Mouse (Mus musculus): ENCODE measurements around the gene Urgcp. TPM values are rescaled to one million over a fixed set of nuclear protein-coding genes. Genes with fewer than 3 reads are reported as not detected.

Urgcp gene
- polyA plus RNA-seq, 1 experiment: 6.3 TPM

DNA sequence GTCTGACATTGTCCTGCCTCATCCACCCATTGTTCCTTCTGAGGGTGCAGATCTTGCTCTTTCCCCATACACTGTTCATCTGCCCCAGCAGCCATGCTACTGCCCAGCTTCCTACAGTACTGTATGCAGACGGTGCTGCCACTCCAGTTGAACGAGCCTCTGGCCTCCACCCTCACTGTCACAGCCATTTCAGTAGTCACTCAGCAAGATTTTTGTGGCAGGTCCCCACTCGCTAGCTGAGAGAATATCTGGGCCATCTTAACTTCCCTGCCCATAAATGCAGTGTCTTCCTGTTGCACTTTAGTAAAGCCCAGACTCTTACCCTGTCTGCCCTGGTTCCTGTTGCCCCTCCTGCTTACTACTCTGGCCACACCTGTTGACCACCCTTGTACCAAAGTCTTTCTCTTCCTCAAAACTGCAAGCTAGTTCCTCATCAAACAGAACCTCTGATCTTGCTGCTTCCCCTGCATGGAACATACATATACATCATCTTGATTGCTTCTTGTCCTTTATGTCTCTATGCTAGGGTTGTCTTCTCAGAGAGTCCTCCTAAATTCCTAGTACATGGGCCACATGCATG lies 27.7 kb upstream of the Urgcp start:
- peak overlapping the region; percentile 100 for H3K27ac ChIP-seq (ENCODE audit: control insufficient read depth, insufficient read depth, low read depth, low read length, poor library complexity)
- H3K4me1 ChIP-seq (ENCODE audit: control insufficient read depth, insufficient read depth, low read length): peaks cover 8% of the 10 kb centered on the region
- peak overlapping the region; percentile 93 for H3K4me3 ChIP-seq (replicated peaks; ENCODE audit: control insufficient read depth, low read depth, low read length)
- no peak for TF ChIP-seq POLR2A (IDR thresholded peaks at IDR 0.05; ENCODE audit: borderline replicate concordance, control insufficient read depth, low read depth, low read length)
- TF ChIP-seq CTCF (IDR thresholded peaks at IDR 0.05; ENCODE audit: control insufficient read depth, insufficient read depth, low read length): no peak
- 5% methylated on average over 3 of the region's 3 CpGs for WGBS

DNA sequence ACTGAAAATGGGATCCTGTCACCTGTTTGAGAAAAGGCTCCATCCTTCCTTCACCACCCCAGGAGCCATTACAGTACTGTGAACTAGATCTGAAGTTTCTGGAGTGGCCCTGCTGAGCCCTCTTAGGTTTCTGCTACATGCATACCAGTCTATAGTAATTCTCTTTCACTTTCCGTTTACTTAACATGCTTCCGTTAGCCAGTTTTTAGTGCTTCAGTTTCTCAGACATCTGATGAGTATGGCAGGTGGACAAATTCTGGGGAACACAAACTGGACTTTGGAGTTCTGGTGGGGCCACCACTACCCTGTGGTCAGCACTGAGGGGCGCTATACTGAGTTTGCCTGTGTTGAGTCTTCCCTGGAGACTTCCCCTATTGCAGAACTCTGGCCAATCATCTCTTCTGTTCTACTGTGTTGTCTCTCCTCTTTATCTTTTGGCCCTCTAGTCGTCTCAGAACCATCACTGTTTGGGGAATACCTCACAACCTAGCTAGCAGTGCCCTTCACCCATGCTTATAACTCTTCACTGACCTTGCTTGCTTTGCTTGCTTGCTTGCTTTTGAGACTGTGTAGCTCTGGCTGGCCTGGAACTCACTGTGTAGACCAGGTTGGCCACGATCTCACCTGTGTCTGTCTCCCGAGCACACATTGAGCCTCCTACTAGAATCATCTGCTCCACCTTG lies 27.0 kb upstream of the Urgcp start:
- Histone ChIP-seq H3K27ac (ENCODE audit: control insufficient read depth, insufficient read depth, low read depth, low read length, poor library complexity) (peak overlapping the region; percentile 100), H3K4me1 (ENCODE audit: control insufficient read depth, insufficient read depth, low read length) (peaks cover 8% of the 10 kb centered on the region), H3K4me3 (replicated peaks; ENCODE audit: control insufficient read depth, low read depth, low read length) (peak overlapping the region; percentile 93)
- TF ChIP-seq CTCF (IDR thresholded peaks at IDR 0.05; ENCODE audit: control insufficient read depth, insufficient read depth, low read length) (peak; percentile 53; the same call in 1 of the 2 replicates), POLR2A (IDR thresholded peaks at IDR 0.05; ENCODE audit: borderline replicate concordance, control insufficient read depth, low read depth, low read length) (no peak)
- WGBS: 23% methylated on average over 6 of the region's 6 CpGs

DNA sequence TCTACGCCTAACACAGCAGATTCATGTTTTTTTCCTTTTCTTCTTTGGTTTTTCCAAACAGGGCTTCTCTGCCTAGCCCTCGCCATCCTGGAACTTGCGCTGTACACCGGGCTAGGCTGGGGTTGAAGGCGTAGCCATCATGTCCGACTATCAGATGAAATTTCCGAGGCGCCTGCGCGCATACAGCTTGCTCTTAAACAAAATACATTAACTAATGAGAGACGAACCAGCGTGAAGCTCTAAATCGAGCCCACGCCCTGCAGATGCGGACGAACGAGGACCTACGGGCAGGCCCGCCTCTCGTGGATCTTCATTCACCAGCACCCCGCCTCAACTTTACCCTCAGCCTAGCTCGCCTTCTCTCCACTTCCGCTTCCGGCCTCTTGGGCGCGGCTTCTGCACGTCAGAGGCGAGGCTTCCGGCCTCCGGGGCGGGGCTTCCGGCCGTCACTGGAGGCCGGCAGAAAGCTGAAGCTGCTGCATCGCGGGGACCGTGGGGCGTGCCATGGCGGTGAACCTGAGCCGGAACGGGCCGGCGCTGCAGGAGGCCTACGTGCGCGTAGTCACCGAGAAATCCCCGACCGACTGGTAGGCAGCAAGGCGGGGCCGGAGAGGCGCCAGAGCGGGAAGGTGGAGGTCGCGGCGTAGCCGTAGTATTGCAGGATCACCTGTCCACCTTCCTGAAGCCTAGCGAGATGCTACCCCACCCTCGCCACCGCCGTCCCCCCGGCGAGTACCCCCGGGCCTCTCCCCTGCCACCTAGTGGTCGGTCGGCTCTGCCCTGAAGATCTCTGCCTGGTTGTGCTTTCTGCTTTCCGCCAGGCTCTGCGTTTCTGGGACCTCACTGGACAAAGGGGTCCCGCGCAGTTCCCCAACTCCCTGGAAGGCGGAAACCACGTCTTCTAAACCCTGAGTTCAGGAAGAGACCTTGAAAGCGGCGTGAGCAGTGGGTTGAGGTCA lies 26.2 kb upstream of the Urgcp start, which contains the start of gene Dbnl:
TSS of gene Dbnl (plus strand) at position 433 of the 959 bp plus-strand sequence.
- TF ChIP-seq POLR2A (IDR thresholded peaks at IDR 0.05; ENCODE audit: borderline replicate concordance, control insufficient read depth, low read depth, low read length) (peak; percentile 95; the same call in 1 of the 2 replicates), CTCF (IDR thresholded peaks at IDR 0.05; ENCODE audit: control insufficient read depth, insufficient read depth, low read length) (peak; percentile 61)
- H3K27ac ChIP-seq (ENCODE audit: control insufficient read depth, insufficient read depth, low read depth, low read length, poor library complexity): peak within 1 kb of the TSS; percentile 100
- peak within 1 kb of the TSS; percentile 93 for H3K4me3 ChIP-seq (replicated peaks; ENCODE audit: control insufficient read depth, low read depth, low read length)
- WGBS: under 1% methylated on average over 74 of the region's 74 CpGs
- peaks cover 8% of the 10 kb centered on the region for H3K4me1 ChIP-seq (ENCODE audit: control insufficient read depth, insufficient read depth, low read length)

DNA sequence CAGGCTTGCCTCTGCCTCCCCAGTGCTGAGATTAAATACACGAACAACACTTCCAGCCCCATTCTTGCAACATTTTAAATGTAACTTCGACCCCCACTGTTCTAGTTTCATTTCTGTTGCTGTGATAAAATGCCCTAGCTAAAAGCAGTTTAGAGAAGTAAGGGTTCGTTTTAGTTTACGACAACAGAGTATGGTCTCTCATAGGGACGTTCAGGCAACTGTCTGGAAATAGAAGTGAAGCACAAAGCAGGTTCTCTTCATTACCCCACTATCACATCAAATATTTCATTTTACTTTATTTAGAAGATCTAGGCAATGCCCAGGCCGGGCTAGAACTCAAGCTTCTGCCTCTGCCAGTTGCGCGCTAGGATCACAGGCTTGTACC lies 25.5 kb upstream of the Urgcp start:
- no peak for TF ChIP-seq CTCF (IDR thresholded peaks at IDR 0.05; ENCODE audit: control insufficient read depth, insufficient read depth, low read length)
- no peak for TF ChIP-seq POLR2A (IDR thresholded peaks at IDR 0.05; ENCODE audit: borderline replicate concordance, control insufficient read depth, low read depth, low read length)
- 17% methylated on average over 8 of the region's 8 CpGs for WGBS
- Histone ChIP-seq H3K4me1 (ENCODE audit: control insufficient read depth, insufficient read depth, low read length) (peaks cover 8% of the 10 kb centered on the region), H3K4me3 (replicated peaks; ENCODE audit: control insufficient read depth, low read depth, low read length) (peak overlapping the region; percentile 88), H3K27ac (ENCODE audit: control insufficient read depth, insufficient read depth, low read depth, low read length, poor library complexity) (peak overlapping the region; percentile 100)

DNA sequence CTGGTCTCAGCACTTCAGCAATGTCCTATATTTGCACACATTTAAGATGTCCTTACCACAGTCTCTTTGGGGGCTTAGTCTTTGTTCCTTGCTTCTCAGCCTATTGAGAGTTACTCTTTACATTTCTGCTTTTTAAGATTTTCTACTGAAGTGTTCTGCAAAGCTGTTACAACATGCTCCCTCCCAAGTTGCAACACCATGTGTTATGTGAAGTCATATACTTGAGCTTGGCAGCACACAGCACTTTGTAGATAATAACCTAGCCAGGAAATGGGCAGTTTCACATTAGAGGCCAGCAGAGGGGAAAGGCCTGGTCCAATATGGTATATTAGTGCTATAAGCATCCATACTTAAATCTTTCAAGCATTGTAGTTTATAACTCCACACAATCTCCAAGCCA lies 23.6 kb upstream of the Urgcp start:
- Histone ChIP-seq H3K4me1 (ENCODE audit: control insufficient read depth, insufficient read depth, low read length) (peaks cover 6% of the 10 kb centered on the region), H3K4me3 (replicated peaks; ENCODE audit: control insufficient read depth, low read depth, low read length) (no peak overlapping the region), H3K27ac (ENCODE audit: control insufficient read depth, insufficient read depth, low read depth, low read length, poor library complexity) (peak overlapping the region; percentile 80)
- TF ChIP-seq POLR2A (IDR thresholded peaks at IDR 0.05; ENCODE audit: borderline replicate concordance, control insufficient read depth, low read depth, low read length): no peak
- TF ChIP-seq CTCF (IDR thresholded peaks at IDR 0.05; ENCODE audit: control insufficient read depth, insufficient read depth, low read length): no peak

DNA sequence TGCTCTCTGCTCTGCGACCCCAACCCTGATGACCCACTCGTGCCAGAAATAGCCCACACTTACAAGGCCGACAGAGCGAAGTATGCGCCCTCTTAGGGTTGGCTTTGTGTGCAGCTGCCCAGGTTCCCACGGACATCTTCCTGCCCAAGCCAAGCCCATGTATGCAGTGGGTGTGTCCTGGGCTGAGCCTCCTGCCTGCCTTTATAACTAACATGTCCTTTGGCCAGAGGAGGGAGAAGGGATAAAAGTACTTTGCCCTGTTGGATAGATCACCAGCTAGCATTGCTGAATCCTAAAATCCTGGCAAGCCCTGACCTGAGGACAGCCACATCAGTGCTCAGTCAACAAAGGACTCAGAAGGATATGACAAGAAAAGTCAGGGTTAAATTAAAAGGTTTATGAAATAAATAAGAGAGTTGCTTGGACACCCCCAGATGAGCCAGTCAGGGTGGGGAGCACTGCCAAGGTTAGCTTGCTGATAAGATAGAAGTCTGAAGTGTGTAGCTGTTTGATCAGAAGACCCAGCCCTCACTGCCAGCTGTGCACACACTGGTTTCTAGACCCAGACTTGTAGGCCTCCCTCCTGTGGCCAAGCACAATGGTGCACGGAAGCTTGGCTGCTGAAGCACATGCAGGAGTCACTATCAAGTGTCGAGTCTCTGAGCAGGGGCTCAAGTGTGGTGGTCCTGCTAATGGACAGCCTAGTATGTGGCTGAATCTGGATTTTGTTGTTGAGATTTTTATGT lies 20.2 kb upstream of the Urgcp start:
- 71% methylated on average over 8 of the region's 8 CpGs for WGBS
- H3K27ac ChIP-seq (ENCODE audit: control insufficient read depth, insufficient read depth, low read depth, low read length, poor library complexity): no peak overlapping the region
- TF ChIP-seq CTCF (IDR thresholded peaks at IDR 0.05; ENCODE audit: control insufficient read depth, insufficient read depth, low read length) (peak; percentile 40), POLR2A (IDR thresholded peaks at IDR 0.05; ENCODE audit: borderline replicate concordance, control insufficient read depth, low read depth, low read length) (no peak)
- H3K4me1 ChIP-seq (ENCODE audit: control insufficient read depth, insufficient read depth, low read length): peaks cover 2% of the 10 kb centered on the region; the same call in 1 of the 2 replicates
- H3K4me3 ChIP-seq (replicated peaks; ENCODE audit: control insufficient read depth, low read depth, low read length): no peak overlapping the region

DNA sequence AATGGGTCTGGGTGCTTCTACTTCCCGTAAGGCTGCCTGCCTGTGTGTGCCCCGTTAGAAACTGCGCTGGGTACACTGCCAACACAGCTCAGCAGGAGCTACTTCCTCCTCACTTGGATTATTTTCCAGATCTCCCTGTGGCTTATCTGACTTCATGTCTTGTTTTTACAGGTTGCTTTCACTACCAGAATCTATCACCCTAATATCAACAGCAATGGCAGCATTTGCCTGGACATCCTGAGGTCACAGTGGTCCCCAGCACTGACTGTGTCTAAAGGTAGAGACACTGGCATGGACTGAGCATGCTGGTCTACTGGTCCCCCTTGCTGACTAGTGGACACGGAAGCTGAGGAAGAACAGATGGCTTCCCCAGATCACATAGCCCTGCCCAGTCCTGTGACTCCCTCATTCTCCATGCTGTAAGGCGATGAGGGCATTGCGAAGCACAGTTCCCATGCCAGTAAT lies 17.9 kb upstream of the Urgcp start:
- TF ChIP-seq POLR2A (IDR thresholded peaks at IDR 0.05; ENCODE audit: borderline replicate concordance, control insufficient read depth, low read depth, low read length): no peak
- TF ChIP-seq CTCF (IDR thresholded peaks at IDR 0.05; ENCODE audit: control insufficient read depth, insufficient read depth, low read length): no peak
- no peak overlapping the region for H3K4me3 ChIP-seq (replicated peaks; ENCODE audit: control insufficient read depth, low read depth, low read length)
- H3K27ac ChIP-seq (ENCODE audit: control insufficient read depth, insufficient read depth, low read depth, low read length, poor library complexity): no peak overlapping the region
- no peaks in the 10 kb centered on the region for H3K4me1 ChIP-seq (ENCODE audit: control insufficient read depth, insufficient read depth, low read length)
- 89% methylated on average over 6 of the region's 6 CpGs for WGBS

Measured in bone marrow, adult 2 months (tissue).